Mouse (Mus musculus) embryonic facial prominence, embryonic 14.5 days (tissue): Measurements from ENCODE around the gene Wdr27. TPM values are rescaled to one million over a fixed set of nuclear protein-coding genes. Genes with fewer than 3 reads are reported as not detected.
"Not testable (repeated sequence)": the region's sequence is repeated elsewhere in the genome, so short reads cannot be mapped to it uniquely, and the experiment has no call there.

Experiments
- ATAC-seq: fragments of 200-750 bp; cut with Nextera tagmentation; 2 replicates; pipeline ENCODE4 v1.8.0; 2017; ENCODE audit warnings: low read depth, moderate number of reproducible peaks, moderate TSS enrichment
- DNase-seq: peaks from one replicate; pipeline ENCODE4 v3.0.0-alpha.2; 2015; ENCODE audit warnings: low spot score
- H3K27ac ChIP-seq: fragments of 300-500 bp; sonication (generic); replicated peaks from 2 replicates; pipeline ENCODE4 v1.5.1; 2014; ENCODE audit warnings: low read depth, mild to moderate bottlenecking, low read length, moderate library complexity
- H3K27me3 ChIP-seq: fragments of 300-500 bp; sonication (generic); replicated peaks from 2 replicates; pipeline ENCODE4 v1.6.1; 2014; ENCODE audit warnings: low read length; ENCODE audit not compliant: control insufficient read depth, insufficient read depth
- H3K36me3 ChIP-seq: fragments of 300-500 bp; sonication (generic); 2 replicates; pipeline ENCODE4 v1.6.1; 2014; ENCODE audit warnings: low read length, mixed read lengths; ENCODE audit not compliant: control insufficient read depth, insufficient read depth
- H3K4me1 ChIP-seq: fragments of 300-500 bp; sonication (generic); 2 replicates; pipeline ENCODE4 v1.6.1; 2014; ENCODE audit warnings: antibody characterized with exemption, low read length; ENCODE audit not compliant: control insufficient read depth, insufficient read depth
- H3K4me2 ChIP-seq: fragments of 300-500 bp; sonication (generic); 2 replicates; pipeline ENCODE4 v1.6.1; 2014; ENCODE audit warnings: low read depth, mild to moderate bottlenecking, low read length, moderate library complexity, mixed read lengths
- H3K4me3 ChIP-seq: fragments of 300-500 bp; sonication (generic); 2 replicates; pipeline ENCODE4 v1.5.1; 2014; ENCODE audit warnings: low read depth, mild to moderate bottlenecking, low read length
- H3K9ac ChIP-seq: fragments of 300-500 bp; sonication (generic); 2 replicates; pipeline ENCODE4 v1.6.1; 2014; ENCODE audit warnings: low read depth, mild to moderate bottlenecking, low read length, moderate library complexity, mixed read lengths
- H3K9me3 ChIP-seq: fragments of 300-500 bp; sonication (generic); 2 replicates; pipeline ENCODE4 v1.6.1; 2016; ENCODE audit warnings: low read length; ENCODE audit not compliant: control insufficient read depth
- WGBS: fragments of 180-500 bp; shearing (Covaris S2); extraction: QIAGEN DNeasy Blood & Tissue Kit; methylation state at CpG from one replicate; pipeline ENCODE4 v1.1.7; 2014; 5-methylcytosine and 5-hydroxymethylcytosine counted together
- polyA plus RNA-seq: library from polyadenylated mRNA; unstranded; fragments of >200 nt; fragmentation: Nextera tagmentation; extraction: Ambion mirVana; gene quantifications from 2 replicates; pipeline ENCODE4 v1.2.1, GENCODE M21; 2014

Gene Wdr27
- polyA plus RNA-seq, 1 experiment from 2014 or later: 8.3 TPM

GRCm38 (mm10) chr17:14904206-14904605 is 38.8 kb downstream of the Wdr27 start:
- ATAC-seq (no peak), DNase-seq (no peak)
- Histone ChIP-seq H3K4me3 (no peak overlapping the region), H3K9ac (no peak overlapping the region), H3K27ac (no peak overlapping the region), H3K9me3 (no peaks in the 10 kb centered on the region), H3K27me3 (no peaks in the 10 kb centered on the region), H3K36me3 (no peaks in the 10 kb centered on the region), H3K4me2 (no peak overlapping the region), H3K4me1 (no peaks in the 10 kb centered on the region)
- 86% methylated on average over 6 of the region's 6 CpGs for WGBS

GRCm38 (mm10) chr17:14903212-14903611 is 39.7 kb downstream of the Wdr27 start:
- no peak overlapping the region for H3K4me3 ChIP-seq

GRCm38 (mm10) chr17:14898972-14899371 is 44.0 kb downstream of the Wdr27 start:
- H3K27me3 ChIP-seq: no peaks in the 10 kb centered on the region
- no peaks in the 10 kb centered on the region for H3K9me3 ChIP-seq
- WGBS: 73% methylated on average over 1 of the region's 1 CpGs
- DNase-seq (no peak), ATAC-seq (no peak)
- no peak overlapping the region for H3K4me3 ChIP-seq
- no peaks in the 10 kb centered on the region for H3K4me1 ChIP-seq
- H3K36me3 ChIP-seq: no peaks in the 10 kb centered on the region
- no peak overlapping the region for H3K9ac ChIP-seq
- H3K27ac ChIP-seq: no peak overlapping the region
- no peak overlapping the region for H3K4me2 ChIP-seq

More at GRCm38 (mm10) chr17:14903212-14903611, 39.7 kb downstream of the Wdr27 start:
- H3K9ac ChIP-seq: no peak overlapping the region
- H3K4me1 ChIP-seq: no peaks in the 10 kb centered on the region
- WGBS: 80% methylated on average over 3 of the region's 3 CpGs
- H3K36me3 ChIP-seq: no peaks in the 10 kb centered on the region
- no peak overlapping the region for H3K4me2 ChIP-seq
- ATAC-seq: no peak
- no peak overlapping the region for H3K27ac ChIP-seq
- no peaks in the 10 kb centered on the region for H3K27me3 ChIP-seq
- DNase-seq: no peak
- H3K9me3 ChIP-seq: no peaks in the 10 kb centered on the region

GRCm38 (mm10) chr17:14895058-14895457 is 47.9 kb downstream of the Wdr27 start:
- not testable (repeated sequence) for H3K36me3 ChIP-seq, H3K9me3 ChIP-seq, DNase-seq, H3K4me2 ChIP-seq, H3K9ac ChIP-seq, ATAC-seq, H3K4me1 ChIP-seq, H3K4me3 ChIP-seq, H3K27ac ChIP-seq, H3K27me3 ChIP-seq

- H3K9me3 ChIP-seq: no peaks in the 10 kb centered on the region
- no peak overlapping the region for H3K4me3 ChIP-seq
- no peak overlapping the region for H3K27ac ChIP-seq
- H3K27me3 ChIP-seq: no peaks in the 10 kb centered on the region
- ATAC-seq (no peak), DNase-seq (no peak)
- H3K36me3 ChIP-seq: no peaks in the 10 kb centered on the region
- 71% methylated on average over 2 of the region's 2 CpGs for WGBS
- no peaks in the 10 kb centered on the region for H3K4me1 ChIP-seq
- H3K9ac ChIP-seq: no peak overlapping the region
- no peak overlapping the region for H3K4me2 ChIP-seq
Observed at GRCm38 (mm10) chr17:14886933-14887332, 56.0 kb downstream of the Wdr27 start.

GRCm38 (mm10) chr17:14874656-14875204 is 68.2 kb downstream of the Wdr27 start:
- no peak for ATAC-seq
- DNase-seq: no peak
- no peak overlapping the region for H3K4me3 ChIP-seq
- no peak overlapping the region for H3K27ac ChIP-seq
- no peak overlapping the region for H3K4me2 ChIP-seq
- H3K4me1 ChIP-seq: no peaks in the 10 kb centered on the region
- no peaks in the 10 kb centered on the region for H3K27me3 ChIP-seq
- H3K9ac ChIP-seq: no peak overlapping the region
- no peaks in the 10 kb centered on the region for H3K36me3 ChIP-seq
- H3K9me3 ChIP-seq: no peaks in the 10 kb centered on the region
- WGBS: 83% methylated on average over 2 of the region's 2 CpGs

- Histone ChIP-seq H3K27me3 (no peaks in the 10 kb centered on the region), H3K9me3 (no peaks in the 10 kb centered on the region), H3K9ac (no peak overlapping the region), H3K4me2 (no peak overlapping the region), H3K36me3 (no peaks in the 10 kb centered on the region), H3K27ac (no peak overlapping the region), H3K4me3 (no peak overlapping the region), H3K4me1 (no peaks in the 10 kb centered on the region)
- no peak for DNase-seq
- WGBS: 86% methylated on average over 1 of the region's 1 CpGs
- no peak for ATAC-seq
Observed at GRCm38 (mm10) chr17:14860220-14860619, 82.7 kb downstream of the Wdr27 start.

GRCm38 (mm10) chr17:14847709-14848108 is 95.2 kb downstream of the Wdr27 start:
- Histone ChIP-seq H3K9me3 (no peaks in the 10 kb centered on the region), H3K36me3 (no peaks in the 10 kb centered on the region), H3K27ac (no peak overlapping the region), H3K4me1 (no peaks in the 10 kb centered on the region), H3K9ac (no peak overlapping the region), H3K4me2 (no peak overlapping the region), H3K27me3 (no peaks in the 10 kb centered on the region), H3K4me3 (no peak overlapping the region)
- ATAC-seq (no peak), DNase-seq (no peak)
- 81% methylated on average over 2 of the region's 3 CpGs for WGBS

GRCm38 (mm10) chr17:14846880-14847279 is 96.1 kb downstream of the Wdr27 start:
- Histone ChIP-seq H3K9me3 (no peaks in the 10 kb centered on the region), H3K36me3 (no peaks in the 10 kb centered on the region), H3K27me3 (no peaks in the 10 kb centered on the region), H3K4me1 (no peaks in the 10 kb centered on the region), H3K4me2 (no peak overlapping the region), H3K27ac (no peak overlapping the region), H3K9ac (no peak overlapping the region), H3K4me3 (no peak overlapping the region)
- 47% methylated on average over 5 of the region's 5 CpGs for WGBS
- DNase-seq: peak; percentile 27
- no peak for ATAC-seq
